Comparison of ENCODE assay signal across 8 mouse cellular contexts in genomic region chr17:5238387-5239245, GRCm38 (mm10).
DNase-seq lines count a peak whose midpoint lies in the region; TF ChIP-seq lines count a peak whose summit lies in the region.

No protein-coding gene starts in this region.

- H3K27me3 ChIP-seq in megakaryocyte, embryonic 14.5 days (replicated peaks) = no peaks in the 10 kb centered on the region

- H3K9me3 ChIP-seq in megakaryocyte, embryonic 14.5 days = no peaks in the 10 kb centered on the region

- 63% methylated on average over 16 of the region's 16 CpGs for WGBS in lung, adult 2 months

- H3K4me1 ChIP-seq in lung, adult 2 months (ENCODE audit: control insufficient read depth, insufficient read depth, low read length) = no peaks in the 10 kb centered on the region; the same call in 1 of the 2 replicates
- peaks cover 65% of the 10 kb centered on the region for H3K4me1 ChIP-seq in megakaryocyte, embryonic 14.5 days

- no peak overlapping the region for H3K4me3 ChIP-seq in lung, adult 2 months (replicated peaks; ENCODE audit: extremely low read depth, low read depth, low read length)
- peak overlapping the region; percentile 89 for H3K4me3 ChIP-seq in megakaryocyte, embryonic 14.5 days (replicated peaks)

- no peak for TF ChIP-seq CTCF in lung, adult 2 months (IDR thresholded peaks at IDR 0.05; ENCODE audit: insufficient read depth, low read length)

- no peak for TF ChIP-seq POLR2A in lung, adult 2 months (IDR thresholded peaks at IDR 0.05; ENCODE audit: borderline replicate concordance, extremely low read depth, low read depth, low read length)

- peak; percentile 42 for DNase-seq in adrenal gland, adult 2 months
- no peak for DNase-seq in adrenal gland, adult 18-20 months (ENCODE audit: low spot score in 2 of 2)
- peak; percentile 56 for DNase-seq in lung, postnatal 36 days
- no peak for DNase-seq in lung, adult 2 months
- peak; percentile 54 for DNase-seq in thymus, postnatal 14 days
- DNase-seq in kidney, adult 9 months = no peak
- DNase-seq in frontal cortex, postnatal 10 days (ENCODE audit: low spot score in 2 of 2) = no peak

- peaks cover 27% of the 10 kb centered on the region for H3K36me3 ChIP-seq in megakaryocyte, embryonic 14.5 days (replicated peaks; ENCODE audit: low read length)

Comparison
In these comparisons a context has a peak if more than half of its experiments do, and no peak if none do; other contexts are left out.
1. DNase-seq: peak in adrenal gland, adult 2 months (single experiment), lung, postnatal 36 days (single experiment) and thymus, postnatal 14 days (single experiment); none in adrenal gland, adult 18-20 months (0 of 2), lung, adult 2 months (single experiment), kidney, adult 9 months (single experiment) and frontal cortex, postnatal 10 days (0 of 2).